Mouse (Mus musculus): ENCODE data around the gene Eloa.

Eloa gene

DNA sequence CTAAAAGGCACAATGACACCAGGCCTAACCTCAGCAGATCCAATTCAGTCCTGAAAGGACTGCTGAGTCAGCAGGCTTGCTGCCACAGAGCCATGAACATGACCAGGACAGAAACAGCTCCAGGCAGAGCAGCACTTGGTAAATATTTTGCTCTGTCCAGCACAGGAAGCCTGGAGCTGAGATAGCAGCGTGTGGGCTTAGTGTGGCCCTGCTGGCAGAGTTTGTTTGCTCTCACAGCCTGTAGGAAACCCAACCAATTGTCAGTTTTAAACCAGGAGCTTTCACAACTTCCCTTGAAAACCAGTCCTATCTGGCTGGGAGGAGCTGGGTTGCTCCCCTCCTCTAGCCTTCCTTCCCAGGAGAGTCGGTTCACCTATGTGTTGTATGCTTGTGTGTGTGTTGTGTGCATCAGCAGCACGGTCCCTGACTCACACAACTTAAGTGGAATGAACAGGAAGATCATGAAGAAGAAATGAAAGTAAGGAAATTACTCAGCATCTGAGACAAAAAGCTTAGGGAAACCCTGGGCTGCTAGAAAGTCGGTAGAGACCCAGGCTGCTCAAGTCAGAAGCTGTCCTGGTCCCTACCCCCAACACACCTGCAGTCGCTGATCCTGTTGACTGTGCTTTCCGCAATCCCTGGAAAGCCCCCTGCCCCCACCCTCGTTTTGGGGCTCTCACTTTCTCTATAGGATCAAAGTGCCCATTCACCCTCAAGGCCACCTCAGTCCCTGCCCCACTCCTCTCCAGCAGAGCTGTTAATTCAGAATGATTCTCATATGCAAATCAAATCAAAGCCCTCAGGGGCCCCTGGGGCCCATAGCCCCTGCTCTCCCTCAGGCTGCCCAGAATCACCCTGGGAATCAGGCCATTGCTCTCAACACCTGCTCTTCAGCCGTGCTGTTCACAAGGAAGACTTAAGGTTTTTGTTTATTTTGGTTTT is 9.7 kb upstream of the Eloa start:
- DNase-seq (ENCODE audit: extremely low spot score, low read depth, low spot score): no peak

DNA sequence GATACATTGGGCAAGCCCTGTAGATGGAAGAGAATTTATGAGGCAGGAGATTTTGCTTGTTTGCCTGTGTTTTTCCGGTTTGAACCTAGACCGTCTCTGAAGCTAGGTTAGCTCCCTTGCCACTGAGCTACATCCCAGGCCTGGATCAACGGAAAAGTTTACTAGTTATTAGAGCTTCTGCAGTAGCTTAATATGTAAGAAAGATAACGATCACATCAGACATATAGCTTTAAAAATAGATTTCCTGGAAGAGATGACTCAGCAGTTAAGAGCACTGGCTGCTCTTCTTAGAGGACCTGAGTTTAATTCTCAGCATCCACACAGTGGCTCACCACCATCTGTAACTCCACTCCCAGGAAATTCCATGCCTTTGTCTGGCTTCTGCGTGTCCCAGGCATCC is 7.1 kb upstream of the Eloa start:
- no peak for DNase-seq (ENCODE audit: extremely low spot score, low read depth, low spot score)

DNA sequence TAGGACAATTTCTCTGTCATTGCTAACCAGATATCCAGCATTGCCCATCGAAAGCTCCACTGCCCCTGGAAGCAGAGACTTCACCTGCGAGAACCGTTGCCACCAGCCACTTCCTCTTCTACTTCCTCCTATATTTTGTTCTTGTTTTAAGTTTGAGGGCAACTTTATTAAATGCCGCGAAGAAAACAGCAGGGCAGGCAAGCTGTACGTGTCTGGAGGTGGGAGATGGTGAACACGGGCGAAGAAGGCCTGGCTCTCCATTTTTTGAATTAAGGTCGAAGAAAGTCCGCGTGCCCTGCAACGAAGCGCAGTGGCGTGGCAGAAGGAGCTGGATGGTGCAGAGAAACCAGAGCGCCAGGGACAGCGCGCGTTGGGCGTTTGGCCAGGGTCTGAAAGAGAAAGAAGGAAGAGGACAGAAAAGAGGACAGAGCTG is 6.6 kb upstream of the Eloa start:
- DNase-seq (ENCODE audit: extremely low spot score, low read depth, low spot score): no peak

DNA sequence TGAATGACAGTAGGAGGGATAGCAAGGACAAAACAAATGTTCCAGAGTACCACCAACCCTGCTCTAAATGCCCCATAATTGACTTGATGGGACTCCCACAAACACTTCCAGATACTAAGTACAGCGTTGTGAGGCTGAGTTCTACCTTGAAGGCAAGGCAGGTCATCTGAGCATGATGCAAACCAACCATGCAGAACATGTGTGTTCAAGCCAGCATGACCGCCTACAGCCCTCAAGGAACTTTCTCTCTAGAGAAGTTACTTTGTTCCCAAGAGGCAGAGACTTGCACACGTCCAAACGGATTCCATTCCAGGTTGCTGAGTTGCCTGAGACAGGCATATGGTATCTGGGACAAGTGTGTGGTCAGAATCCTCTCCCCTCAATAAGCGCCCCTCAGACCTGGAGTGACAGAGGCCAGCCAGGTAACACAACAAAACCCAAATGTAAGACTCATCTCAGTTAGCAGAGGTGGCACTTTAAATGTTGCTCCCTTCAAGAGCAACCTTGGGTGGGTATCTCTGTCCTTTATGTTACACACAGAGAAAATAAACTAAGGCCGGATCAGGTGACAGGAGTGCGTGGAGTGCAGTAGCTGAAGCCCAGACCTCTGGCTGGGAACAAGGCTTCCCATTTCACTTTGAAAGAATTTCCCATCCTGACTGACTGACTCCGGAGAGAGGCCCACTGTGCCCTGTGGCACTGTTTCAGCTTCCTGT is 6.0 kb upstream of the Eloa start:
- no peak for DNase-seq (ENCODE audit: extremely low spot score, low read depth, low spot score)

DNA sequence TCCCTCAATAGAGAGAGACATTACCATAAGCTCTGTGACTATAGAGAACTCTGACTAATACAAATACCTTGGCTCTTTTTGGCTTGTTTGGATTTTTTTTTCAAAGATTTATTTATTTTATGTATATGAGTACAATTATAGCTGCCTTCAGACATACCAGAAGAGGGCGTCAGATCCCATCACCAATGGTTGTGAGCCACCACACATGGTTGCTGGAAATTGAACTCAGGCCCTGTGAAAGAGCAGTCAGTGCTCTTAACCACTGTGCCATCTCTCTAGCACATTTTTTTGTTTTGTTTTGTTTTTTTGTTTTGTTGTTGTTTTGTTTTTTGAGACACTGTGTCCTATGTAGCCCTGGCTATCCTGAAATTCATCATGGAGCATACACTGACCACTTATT is 3.8 kb upstream of the Eloa start:
- DNase-seq (ENCODE audit: extremely low spot score, low read depth, low spot score): no peak

DNA sequence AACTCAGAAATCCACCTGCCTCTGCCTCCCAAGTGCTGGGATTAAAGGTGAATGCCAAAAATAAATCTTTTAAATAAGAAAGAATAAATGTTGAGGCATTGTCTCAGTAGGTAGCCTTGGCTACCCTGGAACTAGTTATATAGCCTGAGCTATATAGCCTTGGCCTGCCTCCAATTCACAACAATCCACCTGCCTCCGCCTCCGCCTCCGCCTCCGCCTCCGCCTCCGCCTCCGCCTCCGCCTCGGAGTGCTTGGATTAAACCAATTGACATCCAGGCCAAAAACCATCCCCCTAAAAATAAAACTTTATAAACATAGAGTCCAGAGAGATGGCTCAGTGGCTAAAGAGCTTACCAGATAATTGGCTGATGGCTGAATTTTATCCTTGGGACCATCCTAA is 1.4 kb upstream of the Eloa start:
- no peak for DNase-seq (ENCODE audit: extremely low spot score, low read depth, low spot score)

DNA sequence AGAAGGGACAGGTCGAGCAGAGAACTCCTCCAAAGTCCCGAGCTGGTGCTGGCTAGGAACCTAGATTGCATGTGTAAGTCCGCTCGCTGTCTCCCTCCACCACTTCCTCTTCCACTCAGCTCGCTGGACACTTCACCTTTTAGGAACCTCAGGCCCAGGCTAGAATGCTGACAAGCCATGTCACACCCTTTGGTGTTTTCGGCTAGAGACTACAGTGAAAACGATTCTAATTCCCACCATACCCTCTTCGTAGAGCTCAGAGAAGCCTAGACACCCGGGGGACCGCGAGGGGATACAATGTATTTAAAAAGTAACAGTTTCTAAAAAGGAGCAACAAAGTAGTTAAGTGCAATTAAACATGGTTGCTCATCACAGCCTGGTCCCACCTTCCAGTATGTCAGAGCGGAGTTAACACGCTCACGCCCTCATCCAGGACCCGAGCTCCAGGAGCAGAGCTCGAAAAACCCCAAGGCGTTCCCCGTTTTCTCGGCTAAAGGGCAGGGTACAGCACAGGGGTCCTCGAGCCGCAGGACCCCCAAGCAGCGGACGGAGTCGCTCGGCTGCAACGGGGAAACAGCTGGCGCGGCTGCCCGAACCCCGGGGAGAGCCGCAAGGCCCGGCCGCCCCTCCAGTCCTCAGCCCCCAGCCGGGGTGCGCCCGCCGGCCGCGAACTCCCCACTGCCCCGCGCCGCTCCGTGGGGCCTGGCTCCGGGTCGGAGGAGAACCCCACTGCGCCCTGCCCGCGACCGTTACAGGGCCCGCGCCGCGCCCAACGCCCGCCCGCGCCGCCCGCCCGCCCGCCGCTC is 617 bp downstream of the Eloa start:
- DNase-seq (ENCODE audit: extremely low spot score, low read depth, low spot score): no peak

DNA sequence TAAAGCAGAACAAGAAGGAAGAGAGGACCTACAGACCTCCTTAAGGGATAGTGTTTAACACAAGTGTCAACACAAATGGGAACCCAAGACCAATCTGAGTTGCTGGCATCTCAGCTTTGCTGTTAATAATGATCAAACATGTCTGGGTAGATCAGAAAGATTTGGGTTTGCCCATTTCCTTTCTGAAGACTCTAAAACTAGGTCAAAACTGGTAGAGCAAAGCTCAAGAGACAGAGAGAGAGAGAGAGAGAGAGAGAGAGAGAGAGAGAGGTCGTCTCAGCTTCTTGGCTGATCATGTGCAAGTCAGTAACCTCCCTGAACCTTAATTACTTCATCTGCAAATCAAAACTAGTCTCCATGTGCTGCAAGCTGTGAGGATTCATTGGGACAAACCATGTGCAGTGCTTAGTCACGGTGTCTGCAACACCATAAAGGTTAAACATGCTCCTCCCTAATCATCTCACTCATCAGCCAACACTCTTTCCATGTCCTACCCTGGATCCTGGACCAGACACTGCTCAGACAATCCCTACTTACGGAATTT is 5.4 kb downstream of the Eloa start:
- DNase-seq (ENCODE audit: extremely low spot score, low read depth, low spot score): no peak

DNA sequence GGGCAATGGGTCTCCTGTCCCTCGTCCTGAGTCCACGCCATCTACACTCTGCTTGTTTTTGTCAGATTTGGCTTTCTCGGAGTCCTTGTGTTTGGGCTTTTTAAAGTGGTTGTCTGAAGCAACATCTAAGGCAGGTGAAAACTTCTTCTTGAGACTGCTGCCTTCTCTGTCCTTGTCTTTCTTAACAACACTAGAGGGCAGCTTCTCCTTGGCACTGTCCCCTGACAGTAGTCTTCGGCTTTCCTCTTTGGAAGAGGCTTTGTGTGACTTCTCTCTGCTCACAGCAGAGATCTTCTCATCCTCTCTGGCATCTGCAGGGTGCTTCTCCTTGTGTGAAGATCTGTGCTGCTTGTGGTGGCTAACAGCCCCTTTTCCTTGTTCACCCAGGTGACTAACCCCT is 11.0 kb downstream of the Eloa start:
- no peak for DNase-seq (ENCODE audit: extremely low spot score, low read depth, low spot score)

DNA sequence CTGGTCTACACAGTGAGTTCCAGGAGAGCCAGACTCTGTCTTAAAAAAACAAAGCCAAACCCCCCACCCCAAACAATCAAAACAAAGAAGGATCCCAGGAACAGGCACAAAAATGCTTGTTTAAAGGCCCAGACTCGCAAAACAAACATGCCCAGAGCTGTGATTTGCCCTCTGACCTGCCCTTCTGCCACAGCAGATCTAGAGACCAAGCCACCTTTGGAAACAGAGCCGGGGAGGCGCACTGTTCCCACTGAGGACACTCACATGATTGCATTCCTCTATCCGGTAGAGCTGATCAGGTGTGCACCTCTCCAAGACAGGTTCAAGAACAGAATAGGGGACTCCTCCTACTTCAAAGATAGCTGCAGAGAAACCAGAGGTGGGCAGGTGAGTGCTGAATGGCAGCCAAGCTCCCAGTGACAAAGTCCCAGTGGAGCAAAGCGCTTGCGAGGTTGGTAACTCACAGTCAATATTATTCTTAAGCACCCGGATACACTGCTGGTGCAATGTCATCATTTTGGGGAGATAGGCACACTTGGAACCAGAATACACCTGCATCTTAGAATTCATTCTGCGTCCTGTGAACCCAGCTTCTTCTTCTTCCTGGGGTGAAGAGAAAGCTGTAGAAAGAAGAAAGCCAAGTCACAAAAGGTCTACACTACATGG is 12.6 kb downstream of the Eloa start:
- DNase-seq (ENCODE audit: extremely low spot score, low read depth, low spot score): no peak

DNA sequence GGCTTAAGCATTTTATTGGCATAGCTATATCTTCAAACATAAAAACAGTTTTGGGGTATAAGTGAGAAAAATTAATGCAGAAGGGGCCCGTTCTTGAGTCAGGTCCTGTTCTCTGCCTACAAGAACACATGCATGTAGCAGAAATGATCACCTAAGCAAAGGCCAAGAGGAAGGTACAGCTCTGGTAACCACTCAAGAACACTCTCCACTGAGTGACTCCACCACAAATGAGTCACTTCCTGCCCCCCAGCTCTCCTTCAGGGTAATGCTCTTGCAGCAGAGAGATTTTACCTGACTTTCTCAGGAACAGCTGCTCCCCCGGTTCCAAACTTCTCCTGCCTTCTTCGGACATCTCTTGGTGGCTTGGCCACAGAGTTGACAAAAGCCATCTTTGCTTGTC is 14.7 kb downstream of the Eloa start:
- DNase-seq (ENCODE audit: extremely low spot score, low read depth, low spot score): no peak

DNA sequence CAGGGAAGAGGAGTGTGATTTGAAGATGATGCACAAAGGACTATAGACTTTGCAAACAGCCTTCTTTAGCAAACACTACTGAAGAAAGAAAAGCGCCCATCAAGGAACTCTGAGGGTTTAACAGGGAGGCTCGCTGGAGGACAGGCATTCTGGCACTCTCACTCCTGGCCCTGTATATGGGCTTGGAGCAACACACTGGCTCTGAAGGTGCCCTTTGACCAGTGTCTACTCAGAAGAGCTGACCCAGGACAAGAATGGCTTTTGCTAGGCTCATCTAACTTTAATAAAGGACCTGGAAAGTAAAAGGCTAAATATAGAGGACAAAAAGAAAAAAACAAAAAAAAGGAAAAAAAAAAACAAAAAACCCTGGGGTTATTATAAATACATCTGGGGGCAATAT is 16.6 kb downstream of the Eloa start:
- no peak for DNase-seq (ENCODE audit: extremely low spot score, low read depth, low spot score)

DNA sequence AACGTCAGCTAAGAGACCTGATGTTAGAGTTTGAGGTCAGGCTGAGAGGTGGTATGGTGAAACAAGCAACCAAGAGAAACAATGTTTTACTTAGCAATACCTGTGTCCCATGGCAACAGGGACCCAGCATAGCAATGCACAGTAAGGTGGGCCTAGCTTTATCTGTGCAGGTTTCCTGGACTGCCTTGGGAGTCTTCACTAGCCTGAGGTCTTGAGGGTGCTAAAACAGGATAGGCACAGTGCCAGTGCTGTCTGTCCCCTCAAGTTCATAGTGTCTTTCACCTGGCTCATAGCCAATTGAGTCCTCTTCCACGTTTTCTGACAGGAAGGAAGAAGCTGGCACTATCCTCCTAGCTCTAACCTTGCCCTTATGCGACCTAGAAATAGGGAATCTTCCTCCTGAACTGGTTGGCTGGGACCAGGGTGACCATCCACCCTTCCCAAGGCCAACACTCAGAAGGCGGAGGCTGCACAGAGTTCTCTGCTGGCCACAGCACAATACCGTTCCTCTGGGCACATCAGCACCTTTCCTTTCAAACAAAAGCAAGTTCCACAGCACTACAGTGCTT is 17.4 kb downstream of the Eloa start:
- no peak for DNase-seq (ENCODE audit: extremely low spot score, low read depth, low spot score)

DNA sequence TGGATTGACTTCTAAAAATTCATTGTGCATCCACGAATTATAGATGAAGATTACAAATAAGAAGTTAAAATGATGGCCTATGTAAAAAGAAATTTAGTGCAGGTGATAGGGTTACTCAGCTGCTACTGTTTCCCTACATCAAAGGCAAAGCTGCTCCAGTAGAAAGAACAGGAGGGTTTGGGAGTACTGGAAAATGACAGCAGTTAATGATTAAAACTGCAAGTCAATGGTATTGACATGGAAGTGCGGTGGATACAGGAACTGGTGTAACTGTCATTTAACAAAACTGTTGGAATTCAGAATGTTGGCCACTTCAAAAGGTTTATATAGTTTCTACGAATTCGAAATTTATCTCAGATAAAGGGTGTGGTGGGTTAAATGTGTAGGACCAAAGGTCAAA is 26.4 kb downstream of the Eloa start:
- DNase-seq (ENCODE audit: extremely low spot score, low read depth, low spot score): no peak

DNA sequence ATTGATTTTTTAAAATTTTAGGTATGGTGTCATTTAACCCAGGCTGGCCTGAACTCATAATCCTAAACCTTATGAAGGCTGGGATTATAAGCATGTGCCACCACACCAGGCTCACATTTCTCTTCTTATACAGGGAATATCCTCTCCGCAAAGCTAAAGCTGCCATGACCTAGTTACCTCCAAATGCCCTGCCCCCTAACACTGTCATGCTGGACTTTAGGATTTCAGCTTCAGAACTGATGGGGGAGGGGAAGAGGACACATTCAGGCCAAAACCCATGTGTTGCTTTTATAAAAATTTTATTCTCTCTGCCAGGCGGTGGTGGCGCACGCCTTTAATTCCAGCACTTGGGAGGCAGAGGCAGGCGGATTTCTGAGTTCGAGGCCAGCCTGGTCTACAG is 27.6 kb downstream of the Eloa start:
- DNase-seq (ENCODE audit: extremely low spot score, low read depth, low spot score): no peak

DNA sequence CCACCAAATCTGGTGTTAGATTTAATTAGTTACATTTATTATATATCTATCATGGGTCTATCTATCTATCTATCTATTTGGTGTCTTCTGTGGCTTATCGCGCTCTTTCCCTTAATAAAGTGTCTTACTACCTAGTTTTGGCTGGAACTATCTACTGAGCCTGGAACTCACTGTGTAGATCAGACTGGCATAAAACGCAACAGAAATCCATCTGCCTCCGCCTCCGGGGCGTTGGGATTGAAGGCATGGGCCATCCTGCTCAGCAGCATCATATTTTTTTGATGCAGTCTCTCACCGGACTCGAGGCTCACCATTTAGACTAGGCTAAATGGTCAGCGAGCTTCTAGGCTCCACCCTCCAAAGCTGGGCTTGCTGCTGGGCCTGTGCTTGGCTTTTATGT is 33.8 kb downstream of the Eloa start:
- DNase-seq (ENCODE audit: extremely low spot score, low read depth, low spot score): no peak

DNA sequence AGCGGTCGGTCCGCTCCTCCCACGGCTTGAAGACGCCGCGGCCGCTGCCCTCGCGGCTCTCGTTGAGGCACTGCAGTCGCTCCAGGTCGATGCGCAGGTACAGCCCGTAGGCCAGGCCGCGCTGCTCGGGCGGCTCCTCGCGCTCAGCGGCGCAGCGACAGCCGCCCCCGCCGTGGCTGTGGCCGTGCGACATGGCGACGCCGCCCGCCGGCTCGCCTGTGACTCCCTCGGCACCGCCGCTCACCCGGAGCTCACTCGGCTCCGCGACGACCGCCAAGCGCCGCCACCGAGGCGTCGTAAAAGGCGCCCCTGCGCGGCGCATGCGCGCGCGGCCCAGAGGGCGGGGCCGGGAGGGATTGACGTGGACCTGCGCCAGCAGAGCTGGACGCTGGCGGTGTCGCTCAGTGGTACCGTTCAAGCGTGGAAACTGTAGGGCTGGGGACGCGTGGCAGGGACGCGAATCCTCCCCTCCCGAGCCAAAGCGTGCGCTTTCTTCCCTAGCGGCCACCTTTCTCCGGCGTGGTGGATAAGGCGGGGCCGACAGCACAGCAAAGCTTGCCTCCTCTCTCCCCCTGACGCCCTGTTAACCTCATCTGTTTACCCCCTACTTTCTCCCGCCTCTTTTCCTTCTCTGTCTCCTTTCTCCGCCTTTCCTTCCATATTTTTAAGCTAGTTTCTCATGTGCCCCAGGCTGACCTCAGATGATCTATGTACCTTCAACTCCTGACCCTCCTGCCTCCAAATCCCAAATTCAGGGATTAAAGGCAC is 34.4 kb downstream of the Eloa start, which contains the start of gene Pithd1:
Pithd1 (minus strand) TSS at position 322 of the 768 bp plus-strand sequence.
- peak; percentile 83 for DNase-seq (ENCODE audit: extremely low spot score, low read depth, low spot score)

DNA sequence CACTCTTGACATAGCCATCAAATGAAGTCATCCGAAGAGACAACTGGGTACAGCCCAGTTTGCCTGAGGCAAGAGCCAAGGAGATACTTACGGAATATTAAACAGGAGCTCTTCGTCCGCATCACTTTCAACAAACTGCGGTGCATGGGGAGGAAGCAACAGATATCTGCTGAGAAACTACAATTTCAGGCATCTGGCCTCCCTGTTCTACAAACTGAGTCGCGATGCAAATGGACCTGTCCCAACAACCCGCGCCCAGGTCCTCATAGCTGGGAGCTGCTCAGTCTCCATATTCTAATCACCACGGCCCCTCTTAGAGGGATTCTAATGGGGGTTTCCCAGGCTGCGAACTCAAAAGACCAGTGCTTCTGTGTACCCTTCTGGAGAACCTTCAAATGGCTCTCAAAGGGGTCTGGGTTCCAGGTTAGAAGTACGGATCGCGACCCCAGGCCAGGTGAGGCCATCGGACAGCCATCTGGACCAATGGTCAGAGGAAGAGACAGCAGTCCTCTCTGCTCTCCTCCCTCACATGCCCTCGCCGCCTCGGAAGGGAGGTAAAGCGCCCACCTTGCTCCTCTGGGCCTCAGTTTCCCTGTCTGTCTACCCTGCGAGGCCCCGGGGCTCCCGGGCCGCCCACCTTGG is 35.1 kb downstream of the Eloa start:
- no peak for DNase-seq (ENCODE audit: extremely low spot score, low read depth, low spot score)

DNA sequence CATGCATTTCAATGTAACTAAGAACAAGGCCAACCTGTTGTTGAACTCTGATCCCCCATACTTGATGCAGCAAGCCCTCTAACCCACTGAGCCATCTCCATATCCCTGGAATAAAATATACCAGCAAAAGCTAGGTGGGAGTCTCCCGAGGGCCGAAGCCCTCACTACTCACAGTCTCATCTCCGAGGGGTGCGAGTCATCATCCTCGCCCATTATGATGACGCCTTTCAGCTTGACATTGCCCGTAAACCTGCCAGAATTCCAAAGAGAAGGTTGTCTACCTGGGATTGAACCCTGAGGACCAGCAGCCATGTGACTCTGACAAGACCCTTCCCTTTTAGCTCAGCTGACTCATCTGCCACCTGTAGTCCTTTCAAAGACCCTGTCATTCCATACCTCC is 35.8 kb downstream of the Eloa start:
- DNase-seq (ENCODE audit: extremely low spot score, low read depth, low spot score): no peak

Data from hindlimb bud, embryonic 11.5 days (tissue).